In the genomic region with DNA sequence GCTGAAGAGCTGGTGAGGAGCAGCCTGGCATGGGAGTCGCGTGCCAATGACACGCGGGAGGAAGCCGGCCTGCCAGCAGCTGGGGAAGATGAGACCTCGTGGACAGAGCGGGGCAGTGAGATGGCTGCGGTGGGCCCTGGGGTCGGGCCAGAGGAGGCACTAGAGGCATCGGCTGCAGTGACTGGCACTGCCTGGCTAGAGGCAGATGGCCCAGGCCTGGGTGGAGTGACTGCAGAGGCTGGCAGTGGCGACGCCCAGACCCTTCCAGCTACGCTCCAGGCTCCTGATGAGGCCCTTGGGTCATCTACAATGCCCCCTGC, we compare ENCODE assay signal across 8 mouse cellular contexts. TPM values are rescaled to one million over a fixed set of nuclear protein-coding genes. Genes with fewer than 3 reads are reported as not detected.
DNase-seq lines count a peak whose midpoint lies in the region; ATAC-seq and TF ChIP-seq lines count a peak whose summit lies in the region.

No protein-coding gene starts in this region.

- TF ChIP-seq CTCF in cortical plate, adult 2 months (IDR thresholded peaks at IDR 0.05; ENCODE audit: extremely low read depth, insufficient read depth, low read length) = no peak

- no peak overlapping the region for H3K27ac ChIP-seq in kidney, embryonic 15.5 days
- peak overlapping the region; percentile 82 for H3K27ac ChIP-seq in cortical plate, adult 2 months (ENCODE audit: insufficient read depth, low read length)
- H3K27ac ChIP-seq in hindbrain, embryonic 13.5 days = peak overlapping the region; percentile 91
- peak overlapping the region; percentile 40 for H3K27ac ChIP-seq in midbrain, embryonic 12.5 days (replicated peaks)

- WGBS in kidney, embryonic 15.5 days = 30% methylated on average over 13 of the region's 13 CpGs
- 35% methylated on average over 13 of the region's 13 CpGs for WGBS in hindbrain, embryonic 13.5 days
- WGBS in midbrain, embryonic 12.5 days = 51% methylated on average over 13 of the region's 13 CpGs

- intact Hi-C loops in left cerebral cortex, postnatal 14 days (cut with DNase I) = loop anchor here (5.0 kb wide), 2 partner anchors 39 to 41 kb away; no protein-coding TSS in a partner anchor

- 0 out of 2 replicates have a peak overlapping the region, but pooled peaks have one; percentile 22 for H3K9ac ChIP-seq in kidney, embryonic 15.5 days
- peak overlapping the region; percentile 93 for H3K9ac ChIP-seq in hindbrain, embryonic 13.5 days
- H3K9ac ChIP-seq in midbrain, embryonic 12.5 days (replicated peaks) = peak overlapping the region; percentile 76

- H3K36me3 ChIP-seq in kidney, embryonic 15.5 days = 0 out of 2 replicates have a peak, but pooled peaks cover 4% of the 10 kb centered on the region
- H3K36me3 ChIP-seq in hindbrain, embryonic 13.5 days = peaks cover 22% of the 10 kb centered on the region
- H3K36me3 ChIP-seq in midbrain, embryonic 12.5 days = peaks cover 8% of the 10 kb centered on the region; the same call in 1 of the 2 replicates

- TF ChIP-seq POLR2A in cortical plate, adult 2 months (IDR thresholded peaks at IDR 0.05; ENCODE audit: extremely low read depth, insufficient read depth, low read length) = no peak

- peaks cover 29% of the 10 kb centered on the region for H3K4me1 ChIP-seq in kidney, embryonic 15.5 days
- peaks cover 16% of the 10 kb centered on the region for H3K4me1 ChIP-seq in cortical plate, adult 2 months (ENCODE audit: control insufficient read depth, insufficient read depth, low read length)
- peaks cover 57% of the 10 kb centered on the region for H3K4me1 ChIP-seq in hindbrain, embryonic 13.5 days (replicated peaks)
- H3K4me1 ChIP-seq in midbrain, embryonic 12.5 days = peaks cover 43% of the 10 kb centered on the region

- H3K4me2 ChIP-seq in kidney, embryonic 15.5 days = peak overlapping the region; percentile 100
- peak overlapping the region; percentile 94 for H3K4me2 ChIP-seq in hindbrain, embryonic 13.5 days
- H3K4me2 ChIP-seq in midbrain, embryonic 12.5 days (replicated peaks) = peak overlapping the region; percentile 99

- no peaks in the 10 kb centered on the region for H3K9me3 ChIP-seq in kidney, embryonic 15.5 days (replicated peaks)
- no peaks in the 10 kb centered on the region for H3K9me3 ChIP-seq in hindbrain, embryonic 13.5 days
- H3K9me3 ChIP-seq in midbrain, embryonic 12.5 days = no peaks in the 10 kb centered on the region

- no peak for DNase-seq in kidney, adult 18-20 months
- no peak for DNase-seq in left cerebral cortex, postnatal 14 days (ENCODE audit: low spot score in 2 of 2)
- DNase-seq in embryo, embryonic 11 days = no peak
- DNase-seq in right cerebral cortex, adult 18-20 months = no peak

- H3K27me3 ChIP-seq in kidney, embryonic 15.5 days = peaks cover 38% of the 10 kb centered on the region
- no peaks in the 10 kb centered on the region for H3K27me3 ChIP-seq in hindbrain, embryonic 13.5 days
- H3K27me3 ChIP-seq in midbrain, embryonic 12.5 days = peaks cover 6% of the 10 kb centered on the region; the same call in 1 of the 2 replicates

- peak; percentile 24; the same call in 1 of the 2 replicates for ATAC-seq in kidney, embryonic 15.5 days (replicated peaks; ENCODE audit: low FRiP score)
- ATAC-seq in hindbrain, embryonic 13.5 days (ENCODE audit: low FRiP score) = peak; percentile 14; the same call in 1 of the 2 replicates
- ATAC-seq in midbrain, embryonic 12.5 days (ENCODE audit: low FRiP score, low read depth) = 0 out of 2 replicates have a peak, but pooled peaks have one; percentile 1

- peak overlapping the region; percentile 73 for H3K4me3 ChIP-seq in kidney, embryonic 15.5 days (replicated peaks)
- H3K4me3 ChIP-seq in cortical plate, adult 2 months (ENCODE audit: insufficient read depth, low read length) = peak overlapping the region; percentile 64
- H3K4me3 ChIP-seq in hindbrain, embryonic 13.5 days = peak overlapping the region; percentile 82
- peak overlapping the region; percentile 69 for H3K4me3 ChIP-seq in midbrain, embryonic 12.5 days

RNA-seq across cellular contexts. Expression of gene Cspg5, which starts 2.7 kb away (rescaled TPM):
- 2.1 and 2.9 TPM in 2 replicates for polyA plus RNA-seq in kidney, embryonic 15.5 days (2015; fragmentation: Nextera tagmentation; extraction: Ambion mirVana)
- polyA plus RNA-seq in cortical plate, adult 2 months (2012; rRNA removed) = 382 and 388 TPM in 2 replicates
- polyA plus RNA-seq in hindbrain, embryonic 13.5 days (2015; fragmentation: Nextera tagmentation; extraction: Ambion mirVana) = 71.6 and 72.6 TPM in 2 replicates
- polyA plus RNA-seq in midbrain, embryonic 12.5 days (2016; fragmentation: Nextera tagmentation; extraction: Ambion mirVana) = 25.3 and 31.3 TPM in 2 replicates
- total RNA-seq in left cerebral cortex, postnatal 14 days (2021) = 100 to 1,000 TPM; 423 to 475 TPM

RNA-seq across cellular contexts. Expression of gene Elp6, which starts 58.7 kb away (rescaled TPM):
- 28.8 and 29.9 TPM in 2 replicates for polyA plus RNA-seq in kidney, embryonic 15.5 days (2015; fragmentation: Nextera tagmentation; extraction: Ambion mirVana)
- 18.4 and 20.0 TPM in 2 replicates for polyA plus RNA-seq in cortical plate, adult 2 months (2012; rRNA removed)
- 44.6 and 48.7 TPM in 2 replicates for polyA plus RNA-seq in hindbrain, embryonic 13.5 days (2015; fragmentation: Nextera tagmentation; extraction: Ambion mirVana)
- 34.8 and 38.7 TPM in 2 replicates for polyA plus RNA-seq in midbrain, embryonic 12.5 days (2016; fragmentation: Nextera tagmentation; extraction: Ambion mirVana)
- total RNA-seq in left cerebral cortex, postnatal 14 days (2021) = 10 to 100 TPM; 12.1 to 14.3 TPM

Comparison
In these comparisons a context has a peak if more than half of its experiments do, and no peak if none do; other contexts are left out.
1. H3K9ac ChIP-seq: peak in every context shown above with its lines; median percentile 93 in hindbrain, embryonic 13.5 days; 76 in midbrain, embryonic 12.5 days; 22 in kidney, embryonic 15.5 days.